Mouse (Mus musculus): ENCODE measurements around the gene Dcaf6. TPM values are rescaled to one million over a fixed set of nuclear protein-coding genes. Genes with fewer than 3 reads are reported as not detected.

Gene Dcaf6
- total and polyA plus RNA-seq, 2 experiments: 20.5 to 38.9 TPM

DNA sequence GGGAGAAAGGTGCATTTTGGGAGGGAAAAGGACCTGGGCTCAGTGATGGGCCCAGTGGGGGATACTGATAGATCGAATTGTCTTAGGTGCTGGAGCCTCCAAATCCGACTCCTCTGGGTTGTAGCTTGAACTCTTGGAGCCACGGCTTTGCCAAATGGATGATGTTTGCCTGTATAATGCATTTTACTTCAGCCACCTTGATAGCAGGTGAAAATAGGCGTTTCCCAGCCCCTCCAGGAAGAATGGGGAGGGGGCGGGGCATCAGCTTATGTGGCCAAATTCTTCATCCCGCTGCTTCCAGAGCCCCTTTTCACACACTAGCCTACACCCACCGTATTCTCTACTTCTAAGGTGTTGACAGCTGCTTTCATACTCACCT lies 177.3 kb downstream of the Dcaf6 start:
- Histone ChIP-seq H3K27ac (replicated peaks; ENCODE audit: insufficient read depth, low read depth, low read length) (no peak overlapping the region), H3K79me2 (ENCODE audit: control insufficient read depth, insufficient read depth, low read length) (no peaks in the 10 kb centered on the region), H3K4me3 (ENCODE audit: insufficient read depth, low read depth, low read length) (no peak overlapping the region), H3K27me3 (ENCODE audit: control insufficient read depth, insufficient read depth, low read length) (peaks cover 16% of the 10 kb centered on the region), H3K36me3 (ENCODE audit: control insufficient read depth, insufficient read depth, low read length) (no peaks in the 10 kb centered on the region), H3K9ac (ENCODE audit: low read depth, low read length) (no peak overlapping the region), H3K4me1 (ENCODE audit: control insufficient read depth, insufficient read depth, low read length) (no peaks in the 10 kb centered on the region; the same call in 1 of the 2 replicates)
- 32% methylated on average over 7 of the region's 7 CpGs for WGBS
- no peak for TF ChIP-seq POLR2A (IDR thresholded peaks at IDR 0.05; ENCODE audit: extremely low read depth, insufficient read depth, low read length)
- TF ChIP-seq CTCF (IDR thresholded peaks at IDR 0.05; ENCODE audit: low read depth, low read length): no peak
- no peak for DNase-seq (ENCODE audit: extremely low read depth, low read depth, low spot score)

GRCm38 (mm10) chr1:165282222-165282966 lies 177.9 kb downstream of the Dcaf6 start:
- DNase-seq (ENCODE audit: extremely low read depth, low read depth, low spot score): no peak
- TF ChIP-seq CTCF (IDR thresholded peaks at IDR 0.05; ENCODE audit: low read depth, low read length) (no peak), POLR2A (IDR thresholded peaks at IDR 0.05; ENCODE audit: extremely low read depth, insufficient read depth, low read length) (no peak)
- Histone ChIP-seq H3K27ac (replicated peaks; ENCODE audit: insufficient read depth, low read depth, low read length) (no peak overlapping the region), H3K27me3 (ENCODE audit: control insufficient read depth, insufficient read depth, low read length) (peaks cover 16% of the 10 kb centered on the region), H3K36me3 (ENCODE audit: control insufficient read depth, insufficient read depth, low read length) (no peaks in the 10 kb centered on the region), H3K79me2 (ENCODE audit: control insufficient read depth, insufficient read depth, low read length) (no peaks in the 10 kb centered on the region), H3K9ac (ENCODE audit: low read depth, low read length) (peak overlapping the region; percentile 58), H3K4me1 (ENCODE audit: control insufficient read depth, insufficient read depth, low read length) (no peaks in the 10 kb centered on the region; the same call in 1 of the 2 replicates), H3K4me3 (ENCODE audit: insufficient read depth, low read depth, low read length) (peak overlapping the region; percentile 55)
- WGBS: 6% methylated on average over 35 of the region's 35 CpGs

GRCm38 (mm10) chr1:165281351-165282221 lies 178.7 kb downstream of the Dcaf6 start:
- Histone ChIP-seq H3K36me3 (ENCODE audit: control insufficient read depth, insufficient read depth, low read length) (no peaks in the 10 kb centered on the region), H3K9ac (ENCODE audit: low read depth, low read length) (peak overlapping the region; percentile 58), H3K27me3 (ENCODE audit: control insufficient read depth, insufficient read depth, low read length) (peaks cover 16% of the 10 kb centered on the region), H3K4me1 (ENCODE audit: control insufficient read depth, insufficient read depth, low read length) (no peaks in the 10 kb centered on the region; the same call in 1 of the 2 replicates), H3K4me3 (ENCODE audit: insufficient read depth, low read depth, low read length) (peak overlapping the region; percentile 55), H3K27ac (replicated peaks; ENCODE audit: insufficient read depth, low read depth, low read length) (no peak overlapping the region), H3K79me2 (ENCODE audit: control insufficient read depth, insufficient read depth, low read length) (no peaks in the 10 kb centered on the region)
- 3% methylated on average over 41 of the region's 71 CpGs for WGBS
- TF ChIP-seq POLR2A (IDR thresholded peaks at IDR 0.05; ENCODE audit: extremely low read depth, insufficient read depth, low read length) (no peak), CTCF (IDR thresholded peaks at IDR 0.05; ENCODE audit: low read depth, low read length) (no peak)
- DNase-seq (ENCODE audit: extremely low read depth, low read depth, low spot score): no peak

DNA sequence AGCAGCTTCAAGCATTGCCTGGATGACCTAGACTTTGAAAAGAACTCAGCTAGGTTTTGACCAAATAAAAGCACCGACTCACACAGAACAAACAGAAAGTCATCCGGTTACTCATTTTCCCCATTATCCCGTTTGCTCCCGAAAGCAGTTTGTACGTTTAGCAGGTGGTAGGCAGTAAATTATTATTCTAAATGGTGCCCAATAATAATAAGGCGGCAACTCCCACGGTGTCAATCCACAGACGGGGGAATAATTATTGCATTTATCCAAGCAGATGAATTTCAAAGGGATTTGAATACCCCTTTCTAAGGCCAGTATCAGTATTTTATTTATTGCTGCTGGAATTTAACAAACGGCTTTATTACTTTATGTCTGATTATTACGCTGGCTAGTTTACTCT lies 179.5 kb downstream of the Dcaf6 start:
- Histone ChIP-seq H3K79me2 (ENCODE audit: control insufficient read depth, insufficient read depth, low read length) (no peaks in the 10 kb centered on the region), H3K27me3 (ENCODE audit: control insufficient read depth, insufficient read depth, low read length) (peaks cover 16% of the 10 kb centered on the region), H3K36me3 (ENCODE audit: control insufficient read depth, insufficient read depth, low read length) (no peaks in the 10 kb centered on the region), H3K4me1 (ENCODE audit: control insufficient read depth, insufficient read depth, low read length) (no peaks in the 10 kb centered on the region; the same call in 1 of the 2 replicates), H3K9ac (ENCODE audit: low read depth, low read length) (no peak overlapping the region), H3K4me3 (ENCODE audit: insufficient read depth, low read depth, low read length) (no peak overlapping the region), H3K27ac (replicated peaks; ENCODE audit: insufficient read depth, low read depth, low read length) (no peak overlapping the region)
- TF ChIP-seq CTCF (IDR thresholded peaks at IDR 0.05; ENCODE audit: low read depth, low read length) (no peak), POLR2A (IDR thresholded peaks at IDR 0.05; ENCODE audit: extremely low read depth, insufficient read depth, low read length) (no peak)
- 63% methylated on average over 10 of the region's 10 CpGs for WGBS
- no peak for DNase-seq (ENCODE audit: extremely low read depth, low read depth, low spot score)

Other genes starting within 250 kb of the Dcaf6 start
- 14.7 and 20.7 TPM in 2 replicates for gene Tiprl, start 223.5 kb downstream of the Dcaf6 start, total RNA-seq (2014; rRNA removed)
- gene Tiprl, start 223.5 kb downstream of the Dcaf6 start, polyA plus RNA-seq (2012; rRNA removed): 12.2 and 12.7 TPM in 2 replicates
- 0.09 and 0.13 TPM in 2 replicates for gene Gpr161, start 164.7 kb downstream of the Dcaf6 start, total RNA-seq (2014; rRNA removed)
- 0.07 and 0.17 TPM in 2 replicates for gene Gpr161, start 164.7 kb downstream of the Dcaf6 start, polyA plus RNA-seq (2012; rRNA removed)
- 279 and 312 TPM in 2 replicates for gene Mpc2, start 162 bp upstream of the Dcaf6 start, total RNA-seq (2014; rRNA removed)
- 227 and 264 TPM in 2 replicates for gene Mpc2, start 162 bp upstream of the Dcaf6 start, polyA plus RNA-seq (2012; rRNA removed)
- 0.13 and 0.18 TPM in 2 replicates for gene Adcy10, start 24.7 kb upstream of the Dcaf6 start, total RNA-seq (2014; rRNA removed)
- not detected in 2 replicates for gene Adcy10, start 24.7 kb upstream of the Dcaf6 start, polyA plus RNA-seq (2012; rRNA removed)
- 1.4 and 2.8 TPM in 2 replicates for gene Mpzl1, start 174.1 kb upstream of the Dcaf6 start, total RNA-seq (2014; rRNA removed)
- gene Mpzl1, start 174.1 kb upstream of the Dcaf6 start, polyA plus RNA-seq (2012; rRNA removed): 3.8 and 5.8 TPM in 2 replicates
- gene Rcsd1, start 249.3 kb upstream of the Dcaf6 start, total RNA-seq (2014; rRNA removed): 2.6 and 3.0 TPM in 2 replicates
- gene Rcsd1, start 249.3 kb upstream of the Dcaf6 start, polyA plus RNA-seq (2012; rRNA removed): 2.8 and 3.3 TPM in 2 replicates